Mouse (Mus musculus): ENCODE results near the gene Gns. TPM values are rescaled to one million over a fixed set of nuclear protein-coding genes. Genes with fewer than 3 reads are reported as not detected.
A peak's percentile ranks its signal among the peaks of the same experiment; 100 is the strongest.

Gns gene
- polyA plus RNA-seq, 2 experiments from 2014 or later = 7.2 to 9.1 TPM

- ATAC-seq = peak; percentile 55
Measured at GRCm38 (mm10) chr10:121429981-121430682, 65.2 kb downstream of the Gns start.

GRCm38 (mm10) chr10:121430764-121431540 is 66.1 kb downstream of the Gns start:
- ATAC-seq = no peak

GRCm38 (mm10) chr10:121432041-121432634 is 67.2 kb downstream of the Gns start:
- ATAC-seq = no peak

GRCm38 (mm10) chr10:121432635-121433280 is 67.9 kb downstream of the Gns start:
- no peak for ATAC-seq

GRCm38 (mm10) chr10:121434441-121435103 is 69.7 kb downstream of the Gns start:
- ATAC-seq = no peak

GRCm38 (mm10) chr10:121435546-121436257 is 70.8 kb downstream of the Gns start:
- no peak for ATAC-seq

- no peak for ATAC-seq
Measured at GRCm38 (mm10) chr10:121436258-121436645, 71.4 kb downstream of the Gns start.

- ATAC-seq = no peak
Measured at GRCm38 (mm10) chr10:121436693-121437092, 71.8 kb downstream of the Gns start.

- ATAC-seq = no peak
Measured at GRCm38 (mm10) chr10:121438109-121438508, 73.2 kb downstream of the Gns start.

GRCm38 (mm10) chr10:121439310-121439731 is 74.4 kb downstream of the Gns start:
- no peak for ATAC-seq

- ATAC-seq = no peak
Measured at GRCm38 (mm10) chr10:121443791-121444190, 78.9 kb downstream of the Gns start.

GRCm38 (mm10) chr10:121444198-121444597 is 79.3 kb downstream of the Gns start:
- ATAC-seq = no peak

GRCm38 (mm10) chr10:121445808-121446207 is 80.9 kb downstream of the Gns start:
- ATAC-seq = no peak

Other genes starting within 250 kb of the Gns start
- 1 to 10 TPM; 5.0 to 5.7 TPM for gene Tbc1d30, start 13.8 kb upstream of the Gns start, polyA plus RNA-seq (2017; shearing (Covaris generic))
- 1 to 10 TPM; 5.7 to 7.0 TPM for gene Rassf3, start 111.3 kb downstream of the Gns start, polyA plus RNA-seq (2017; shearing (Covaris generic))
- gene Tbk1, start 221.7 kb downstream of the Gns start, polyA plus RNA-seq (2017; shearing (Covaris generic)) = 10 to 100 TPM; 69.4 to 74.8 TPM

All from activated CD4-positive, CD25-positive, alpha-beta regulatory T cell, adult 4 months (primary cell).